ENCODE assay signal across 8 mouse cellular contexts in genomic region chr19:8722907-8723573, GRCm38 (mm10). TPM values are rescaled to one million over a fixed set of nuclear protein-coding genes. Genes with fewer than 3 reads are reported as not detected.
DNase-seq lines count a peak whose midpoint lies in the region; ATAC-seq and TF ChIP-seq lines count a peak whose summit lies in the region.

TSS of gene Slc3a2 (minus strand) at chr19:8723369.

- ATAC-seq in forebrain, embryonic 11.5 days (replicated peaks; ENCODE audit: low FRiP score): peak; percentile 94
- ATAC-seq in heart, embryonic 16.5 days (replicated peaks; ENCODE audit: extremely low read depth, insufficient read depth, low FRiP score): peak; percentile 98
- peak; percentile 90 for ATAC-seq in liver, embryonic 15.5 days (ENCODE audit: insufficient read depth)
- peak; percentile 97 for ATAC-seq in neural tube, embryonic 12.5 days (ENCODE audit: low FRiP score, low read depth)

- TF ChIP-seq CTCF in CH12.LX (conservative IDR thresholded peaks at IDR 0.05 in 1 of 2, IDR thresholded peaks at IDR 0.05 in 1 of 2; ENCODE audit: low read depth in 2 of 2, low read length in 2 of 2): no peak

- H3K9me3 ChIP-seq in CH12.LX (replicated peaks; ENCODE audit: low read length): no peaks in the 10 kb centered on the region
- no peaks in the 10 kb centered on the region for H3K9me3 ChIP-seq in forebrain, embryonic 11.5 days (ENCODE audit: control insufficient read depth, low read length)
- no peaks in the 10 kb centered on the region for H3K9me3 ChIP-seq in heart, embryonic 16.5 days (replicated peaks; ENCODE audit: control insufficient read depth, low read length)
- H3K9me3 ChIP-seq in liver, embryonic 15.5 days (replicated peaks): no peaks in the 10 kb centered on the region
- no peaks in the 10 kb centered on the region for H3K9me3 ChIP-seq in neural tube, embryonic 12.5 days

- peak within 1 kb of the TSS; percentile 100 for H3K4me2 ChIP-seq in CH12.LX (ENCODE audit: insufficient read depth, low read depth, poor library complexity, severe bottlenecking)
- H3K4me2 ChIP-seq in forebrain, embryonic 11.5 days (ENCODE audit: low read depth, low read length, severe bottlenecking): peak within 1 kb of the TSS; percentile 84
- peak within 1 kb of the TSS; percentile 80 for H3K4me2 ChIP-seq in heart, embryonic 16.5 days (ENCODE audit: low read depth, low read length)
- peak within 1 kb of the TSS; percentile 74 for H3K4me2 ChIP-seq in liver, embryonic 15.5 days
- H3K4me2 ChIP-seq in neural tube, embryonic 12.5 days (replicated peaks): peak within 1 kb of the TSS; percentile 79

- dilution Hi-C loops in CH12.LX (cut with MboI; ENCODE audit: extremely low pct_ligation_motif_present, extremely low pct_unique_long_range_greater_than_20kb, low sequenced_read_pairs): no loop called here

- peak; percentile 98 for DNase-seq in CH12.LX (ENCODE audit: extremely low read depth)
- peak; percentile 96 for DNase-seq in c-Kit-positive CD71-positive TER-119-negative erythroid progenitor cells, embryonic 14.5 days (ENCODE audit: low read depth)
- peak; percentile 96 for DNase-seq in forebrain, embryonic 11.5 days (ENCODE audit: low spot score)
- peak; percentile 95 to 98 for DNase-seq in kidney, postnatal 36 days
- DNase-seq in telencephalon, adult 2 months (ENCODE audit: low read depth, low spot score): peak; percentile 99

- H3K4me1 ChIP-seq in CH12.LX (ENCODE audit: control insufficient read depth in 1 of 2, insufficient read depth in 2 of 2): peaks cover 2 to 40% of the 10 kb centered on the region in 2 experiments; a peak in 3 of 4 replicates
- H3K4me1 ChIP-seq in forebrain, embryonic 11.5 days (replicated peaks; ENCODE audit: control insufficient read depth, insufficient read depth, low read length): peaks cover 12% of the 10 kb centered on the region
- peaks cover 23% of the 10 kb centered on the region for H3K4me1 ChIP-seq in heart, embryonic 16.5 days (ENCODE audit: control insufficient read depth, insufficient read depth, low read length)
- H3K4me1 ChIP-seq in liver, embryonic 15.5 days (replicated peaks): peaks cover 60% of the 10 kb centered on the region
- H3K4me1 ChIP-seq in neural tube, embryonic 12.5 days: peaks cover 31% of the 10 kb centered on the region

- H3K27ac ChIP-seq in CH12.LX (ENCODE audit: insufficient read depth, low read depth): peak within 1 kb of the TSS; percentile 93
- peak within 1 kb of the TSS; percentile 88 for H3K27ac ChIP-seq in forebrain, embryonic 11.5 days (ENCODE audit: low read depth, low read length)
- H3K27ac ChIP-seq in heart, embryonic 16.5 days (ENCODE audit: low read length): peak within 1 kb of the TSS; percentile 94
- H3K27ac ChIP-seq in liver, embryonic 15.5 days (replicated peaks): peak within 1 kb of the TSS; percentile 99
- peak within 1 kb of the TSS; percentile 89 for H3K27ac ChIP-seq in neural tube, embryonic 12.5 days

- peak within 1 kb of the TSS; percentile 100 for H3K9ac ChIP-seq in CH12.LX (ENCODE audit: insufficient read depth, low read depth)
- peak within 1 kb of the TSS; percentile 98 for H3K9ac ChIP-seq in forebrain, embryonic 11.5 days (ENCODE audit: low read length)
- H3K9ac ChIP-seq in heart, embryonic 16.5 days (ENCODE audit: low read length): peak within 1 kb of the TSS; percentile 87
- peak within 1 kb of the TSS; percentile 82 for H3K9ac ChIP-seq in liver, embryonic 15.5 days
- H3K9ac ChIP-seq in neural tube, embryonic 12.5 days: peak within 1 kb of the TSS; percentile 92

- peak within 1 kb of the TSS; percentile 81 to 99 (median 87) for H3K4me3 ChIP-seq in CH12.LX (replicated peaks in 1 of 3; ENCODE audit: low read depth in 2 of 3, low read length in 2 of 3, poor library complexity in 1 of 3)
- peak within 1 kb of the TSS; percentile 89 for H3K4me3 ChIP-seq in forebrain, embryonic 11.5 days (ENCODE audit: low read depth, low read length)
- peak within 1 kb of the TSS; percentile 76 for H3K4me3 ChIP-seq in heart, embryonic 16.5 days (ENCODE audit: low read length)
- peak within 1 kb of the TSS; percentile 72 for H3K4me3 ChIP-seq in liver, embryonic 15.5 days (replicated peaks)
- peak within 1 kb of the TSS; percentile 76 for H3K4me3 ChIP-seq in neural tube, embryonic 12.5 days

- H3K27me3 ChIP-seq in CH12.LX (replicated peaks): no peaks in the 10 kb centered on the region
- no peaks in the 10 kb centered on the region for H3K27me3 ChIP-seq in forebrain, embryonic 11.5 days (ENCODE audit: control insufficient read depth, insufficient read depth, low read length)
- H3K27me3 ChIP-seq in heart, embryonic 16.5 days (ENCODE audit: control insufficient read depth, insufficient read depth, low read length): no peaks in the 10 kb centered on the region
- no peaks in the 10 kb centered on the region for H3K27me3 ChIP-seq in liver, embryonic 15.5 days
- no peaks in the 10 kb centered on the region for H3K27me3 ChIP-seq in neural tube, embryonic 12.5 days (replicated peaks)

- WGBS in forebrain, embryonic 11.5 days: under 1% methylated on average over 50 of the region's 50 CpGs
- WGBS in heart, embryonic 16.5 days: under 1% methylated on average over 50 of the region's 50 CpGs
- WGBS in liver, embryonic 15.5 days (ENCODE audit: insufficient replicate concordance): under 1% methylated on average over 50 of the region's 50 CpGs
- under 1% methylated on average over 50 of the region's 50 CpGs for WGBS in neural tube, embryonic 12.5 days

- TF ChIP-seq RAD21 in CH12.LX (IDR thresholded peaks at IDR 0.05; ENCODE audit: low read depth, low read length): no peak

- peaks cover 40% of the 10 kb centered on the region for H3K79me2 ChIP-seq in CH12.LX (replicated peaks; ENCODE audit: control insufficient read depth, extremely low read depth, insufficient read depth, poor library complexity, severe bottlenecking)

- in situ Hi-C loops in CH12.LX (cut with MboI; ENCODE audit: low pct_ligation_motif_present, low pct_unique_long_range_greater_than_20kb, low sequenced_read_pairs): no loop called here

- no peak for TF ChIP-seq EP300 in CH12.LX (IDR thresholded peaks at IDR 0.05; ENCODE audit: low read length)

- peak; percentile 98 for TF ChIP-seq POLR2A in CH12.LX (IDR thresholded peaks at IDR 0.05; ENCODE audit: low read depth, low read length)

- H3K36me3 ChIP-seq in CH12.LX (replicated peaks in 1 of 2; ENCODE audit: control insufficient read depth in 1 of 2, insufficient read depth in 1 of 2, low read length in 1 of 2): peaks cover 26 to 34% of the 10 kb centered on the region in 2 experiments
- H3K36me3 ChIP-seq in forebrain, embryonic 11.5 days (ENCODE audit: control insufficient read depth, insufficient read depth, low read length): peaks cover 10% of the 10 kb centered on the region; the same call in 1 of the 2 replicates
- peaks cover 27% of the 10 kb centered on the region for H3K36me3 ChIP-seq in heart, embryonic 16.5 days (ENCODE audit: control insufficient read depth, insufficient read depth)
- peaks cover 32% of the 10 kb centered on the region for H3K36me3 ChIP-seq in liver, embryonic 15.5 days (replicated peaks)
- H3K36me3 ChIP-seq in neural tube, embryonic 12.5 days: peaks cover 23% of the 10 kb centered on the region

TF ChIP-seq in CH12.LX, 34 proteins besides CTCF, POLR2A, EP300 and RAD21 (continues in another document):
- peak; percentile 86 for TF ChIP-seq HCFC1 (IDR thresholded peaks at IDR 0.05; ENCODE audit: low read depth, low read length)
- TF ChIP-seq MAFK (IDR thresholded peaks at IDR 0.05; ENCODE audit: insufficient replicate concordance, low read length): no peak
- no peak for TF ChIP-seq CHD1 (IDR thresholded peaks at IDR 0.05; ENCODE audit: low read depth, low read length)
- TF ChIP-seq MXI1 (IDR thresholded peaks at IDR 0.05; ENCODE audit: low read depth, low read length): peak; percentile 73
- TF ChIP-seq UBTF (IDR thresholded peaks at IDR 0.05; ENCODE audit: low read depth, low read length): no peak
- peak; percentile 85; the same call in 1 of the 2 replicates for TF ChIP-seq SIN3A (IDR thresholded peaks at IDR 0.05; ENCODE audit: low read length)
- TF ChIP-seq E2F4 (IDR thresholded peaks at IDR 0.05; ENCODE audit: insufficient replicate concordance, low read depth, low read length): peak; percentile 98
- TF ChIP-seq JUND (conservative IDR thresholded peaks at IDR 0.05; ENCODE audit: low read depth, low read length): peak; percentile 30; the same call in 1 of the 2 replicates
- peak; percentile 99 for TF ChIP-seq TBP (conservative IDR thresholded peaks at IDR 0.05; ENCODE audit: low read depth, low read length)
- peak; percentile 48; the same call in 1 of the 2 replicates for TF ChIP-seq MEF2A (IDR thresholded peaks at IDR 0.05; ENCODE audit: borderline replicate concordance, low read depth, low read length)
- TF ChIP-seq ZNF384 (IDR thresholded peaks at IDR 0.05; ENCODE audit: low read depth, low read length): peak; percentile 84
- peak; percentile 99 for TF ChIP-seq POLR2AphosphoS2 (IDR thresholded peaks at IDR 0.05; ENCODE audit: low read depth, low read length)
- peak; percentile 25; the same call in 1 of the 2 replicates for TF ChIP-seq ELF1 (IDR thresholded peaks at IDR 0.05; ENCODE audit: low read depth, low read length)
- no peak for TF ChIP-seq BHLHE40 (IDR thresholded peaks at IDR 0.05; ENCODE audit: low read depth, low read length)
- peak; percentile 99 for TF ChIP-seq ZMIZ1 (IDR thresholded peaks at IDR 0.05; ENCODE audit: low read depth, low read length)
- peak; percentile 83; the same call in 1 of the 2 replicates for TF ChIP-seq KAT2A (IDR thresholded peaks at IDR 0.05; ENCODE audit: insufficient replicate concordance, low read length)
- peak; percentile 92 for TF ChIP-seq NRF1 (IDR thresholded peaks at IDR 0.05; ENCODE audit: low read depth, low read length)
- TF ChIP-seq TCF12 (IDR thresholded peaks at IDR 0.05; ENCODE audit: low read depth, low read length): peak; percentile 95
- TF ChIP-seq ETS1 (conservative IDR thresholded peaks at IDR 0.05; ENCODE audit: low read depth, low read length): 0 out of 2 replicates have a peak, but pooled peaks have one; percentile 16
- TF ChIP-seq USF2 (conservative IDR thresholded peaks at IDR 0.05; ENCODE audit: low read depth, low read length): no peak
- TF ChIP-seq NELFE (IDR thresholded peaks at IDR 0.05; ENCODE audit: low read depth, low read length): peak; percentile 100
- TF ChIP-seq PAX5 (IDR thresholded peaks at IDR 0.05; ENCODE audit: low read length): no peak
- TF ChIP-seq MAZ (IDR thresholded peaks at IDR 0.05; ENCODE audit: low read depth, low read length): no peak

RNA-seq across cellular contexts. Expression of gene Slc3a2, which starts in this region (rescaled TPM):
- total RNA-seq in CH12.LX (2012; rRNA removed) (177 and 269 TPM in 2 replicates), CH12.LX (2014; rRNA removed) (251 and 284 TPM in 2 replicates)
- polyA plus RNA-seq in CH12.LX (2012; ENCODE audit: insufficient read length, low read depth): 432 and 478 TPM in 2 replicates
- polyA plus RNA-seq in forebrain, embryonic 11.5 days (2014; fragmentation: Nextera tagmentation; extraction: Ambion mirVana): 132 and 143 TPM in 2 replicates
- polyA plus RNA-seq in heart, embryonic 16.5 days (2015; fragmentation: Nextera tagmentation; extraction: Ambion mirVana): 66.4 and 68.8 TPM in 2 replicates
- 124 and 132 TPM in 2 replicates for polyA plus RNA-seq in liver, embryonic 15.5 days (2015; fragmentation: Nextera tagmentation; extraction: Ambion mirVana)
- polyA plus RNA-seq in neural tube, embryonic 12.5 days (2016; fragmentation: Nextera tagmentation; extraction: Ambion mirVana): 144 and 147 TPM in 2 replicates

Comparison
In these comparisons a context has a peak if more than half of its experiments do, and no peak if none do; other contexts are left out.
1. Peak in every context shown above with its lines: DNase-seq, ATAC-seq, H3K4me3 ChIP-seq and H3K27ac ChIP-seq.